Mouse (Mus musculus): Measurements from ENCODE around the gene Ctcf.

The Ctcf gene

GRCm38 (mm10) chr8:105704146-105704812 is 67.9 kb downstream of the Ctcf start:
- DNase-seq = no peak

- no peak for DNase-seq
These were observed 68.6 kb downstream of the Ctcf start for GRCm38 (mm10) chr8:105704955-105705354.

- DNase-seq = no peak
These were observed 70.1 kb downstream of the Ctcf start for GRCm38 (mm10) chr8:105706426-105706825.

GRCm38 (mm10) chr8:105707498-105708403 is 71.4 kb downstream of the Ctcf start, which contains the start of the genes 4933405L10Rik and Enkd1:
Gene 4933405L10Rik, plus strand, starts transcription at chr8:105707655.
Gene Enkd1, minus strand, starts transcription at chr8:105708210.
- peak; percentile 94 for DNase-seq

- no peak for DNase-seq
These were observed 72.3 kb downstream of the Ctcf start for GRCm38 (mm10) chr8:105708675-105709074.

- no peak for DNase-seq
These were observed 72.9 kb downstream of the Ctcf start for GRCm38 (mm10) chr8:105709317-105709716.

- no peak for DNase-seq
These were observed 75.9 kb downstream of the Ctcf start for GRCm38 (mm10) chr8:105712286-105712685.

- DNase-seq = peak; percentile 94
These were observed 77.8 kb downstream of the Ctcf start for GRCm38 (mm10) chr8:105714139-105714538.

- peak; percentile 46 for DNase-seq
These were observed 78.7 kb downstream of the Ctcf start for GRCm38 (mm10) chr8:105715042-105715441.

GRCm38 (mm10) chr8:105716302-105716945 is 80.1 kb downstream of the Ctcf start:
- DNase-seq = no peak

GRCm38 (mm10) chr8:105719637-105720036 is 83.3 kb downstream of the Ctcf start:
- DNase-seq = no peak

- DNase-seq = no peak
These were observed 86.5 kb downstream of the Ctcf start for GRCm38 (mm10) chr8:105722861-105723260.

- DNase-seq = no peak
These were observed 89.4 kb downstream of the Ctcf start for GRCm38 (mm10) chr8:105725726-105726125.

GRCm38 (mm10) chr8:105727397-105728124 is 91.2 kb downstream of the Ctcf start:
- DNase-seq = peak; percentile 80

- no peak for DNase-seq
These were observed 95.8 kb downstream of the Ctcf start for GRCm38 (mm10) chr8:105732186-105732585.
